Mouse (Mus musculus): ENCODE results near the gene Recql. TPM values are rescaled to one million over a fixed set of nuclear protein-coding genes. Genes with fewer than 3 reads are reported as not detected.
A peak's percentile ranks its signal among the peaks of the same experiment; 100 is the strongest.

The Recql gene
- 40.9 and 46.6 TPM in 2 replicates for total RNA-seq (2017)

- peak; percentile 94 for ATAC-seq (replicated peaks; ENCODE audit: low read depth, poor library complexity, severe bottlenecking)
These were observed at the start of gene Recql, which contains the start of gene Golt1b for GRCm38 (mm10) chr6:142387011-142387754. TSS of gene Recql (minus strand) at chr6:142387087. TSS of gene Golt1b (plus strand) at chr6:142387221.

GRCm38 (mm10) chr6:142429072-142429471 is 42.2 kb upstream of the Recql start:
- ATAC-seq (replicated peaks; ENCODE audit: low read depth, poor library complexity, severe bottlenecking) = no peak

GRCm38 (mm10) chr6:142424976-142425375 is 38.1 kb upstream of the Recql start:
- no peak for ATAC-seq (replicated peaks; ENCODE audit: low read depth, poor library complexity, severe bottlenecking)

GRCm38 (mm10) chr6:142414597-142414996 is 27.7 kb upstream of the Recql start:
- no peak; the same call in 1 of the 2 replicates for ATAC-seq (replicated peaks; ENCODE audit: low read depth, poor library complexity, severe bottlenecking)

GRCm38 (mm10) chr6:142413845-142414244 is 27.0 kb upstream of the Recql start:
- peak; percentile 67 for ATAC-seq (replicated peaks; ENCODE audit: low read depth, poor library complexity, severe bottlenecking)

GRCm38 (mm10) chr6:142412906-142413491 is 26.1 kb upstream of the Recql start, which contains the start of gene Spx:
TSS of gene Spx (plus strand) at chr6:142413441.
- no peak for ATAC-seq (replicated peaks; ENCODE audit: low read depth, poor library complexity, severe bottlenecking)

- no peak for ATAC-seq (replicated peaks; ENCODE audit: low read depth, poor library complexity, severe bottlenecking)
These were observed 24.3 kb upstream of the Recql start for GRCm38 (mm10) chr6:142411140-142411539.

- ATAC-seq (replicated peaks; ENCODE audit: low read depth, poor library complexity, severe bottlenecking) = no peak
These were observed 8.9 kb upstream of the Recql start for GRCm38 (mm10) chr6:142395756-142396155.

GRCm38 (mm10) chr6:142394669-142395068 is 7.8 kb upstream of the Recql start:
- ATAC-seq (replicated peaks; ENCODE audit: low read depth, poor library complexity, severe bottlenecking) = peak; percentile 12; the same call in 1 of the 2 replicates

GRCm38 (mm10) chr6:142392312-142392711 is 5.4 kb upstream of the Recql start:
- ATAC-seq (replicated peaks; ENCODE audit: low read depth, poor library complexity, severe bottlenecking) = no peak

GRCm38 (mm10) chr6:142389101-142389500 is 2.2 kb upstream of the Recql start:
- no peak for ATAC-seq (replicated peaks; ENCODE audit: low read depth, poor library complexity, severe bottlenecking)

- no peak for ATAC-seq (replicated peaks; ENCODE audit: low read depth, poor library complexity, severe bottlenecking)
These were observed 926 bp upstream of the Recql start for GRCm38 (mm10) chr6:142387755-142388271.

GRCm38 (mm10) chr6:142386285-142387010 is 439 bp downstream of the Recql start:
- ATAC-seq (replicated peaks; ENCODE audit: low read depth, poor library complexity, severe bottlenecking) = peak; percentile 40

- no peak for ATAC-seq (replicated peaks; ENCODE audit: low read depth, poor library complexity, severe bottlenecking)
These were observed 2.4 kb downstream of the Recql start for GRCm38 (mm10) chr6:142384521-142384920.

GRCm38 (mm10) chr6:142381615-142382014 is 5.3 kb downstream of the Recql start:
- ATAC-seq (replicated peaks; ENCODE audit: low read depth, poor library complexity, severe bottlenecking) = no peak

- no peak for ATAC-seq (replicated peaks; ENCODE audit: low read depth, poor library complexity, severe bottlenecking)
These were observed 6.9 kb downstream of the Recql start for GRCm38 (mm10) chr6:142379961-142380360.

- no peak for ATAC-seq (replicated peaks; ENCODE audit: low read depth, poor library complexity, severe bottlenecking)
These were observed 8.1 kb downstream of the Recql start for GRCm38 (mm10) chr6:142378576-142379330.

GRCm38 (mm10) chr6:142377081-142377480 is 9.8 kb downstream of the Recql start:
- ATAC-seq (replicated peaks; ENCODE audit: low read depth, poor library complexity, severe bottlenecking) = no peak

- no peak for ATAC-seq (replicated peaks; ENCODE audit: low read depth, poor library complexity, severe bottlenecking)
These were observed 17.3 kb downstream of the Recql start for GRCm38 (mm10) chr6:142369568-142369967.

- no peak for ATAC-seq (replicated peaks; ENCODE audit: low read depth, poor library complexity, severe bottlenecking)
These were observed 19.3 kb downstream of the Recql start for GRCm38 (mm10) chr6:142367565-142367964.

All from common myeloid progenitor, adult 5-6 weeks (primary cell).